Mouse (Mus musculus) CH12.LX (cell line): ENCODE measurements at regions not wholly inside any gene's neighbourhood (a gene's known extent, or its start where the extent isn't known, plus 50 kb on each side); places are given as distances from the start of the nearest gene placed in this dataset.
A peak's percentile ranks its signal among the peaks of the same experiment; 100 is the strongest.

Source experiments
- DNase-seq: peaks from one replicate; pipeline ENCODE4 v3.0.0-alpha.2; 2013; ENCODE audit errors: extremely low read depth
- H3K27ac ChIP-seq: 2 replicates; pipeline ENCODE4 v1.5.1; 2012; ENCODE audit warnings: low read depth, mild to moderate bottlenecking, control low read depth, moderate library complexity; ENCODE audit not compliant: insufficient read depth
- H3K27me3 ChIP-seq: replicated peaks from 2 replicates; pipeline ENCODE3; 2012; ENCODE audit warnings: inconsistent platforms
- H3K36me3 ChIP-seq, 2 experiments: replicated peaks in 1 of 2; 2 replicates each; pipeline versions ENCODE3 to v1.6.1; 2012; ENCODE audit warnings: inconsistent platforms in 1 of 2, low read length in 1 of 2, mild to moderate bottlenecking in 1 of 2, mixed read lengths in 1 of 2, moderate library complexity in 1 of 2; ENCODE audit not compliant: control insufficient read depth in 1 of 2, insufficient read depth in 1 of 2
- H3K4me1 ChIP-seq, 2 experiments: 2 replicates each; pipeline ENCODE4 v1.6.1; 2012; ENCODE audit warnings: inconsistent platforms in 1 of 2, moderate library complexity in 1 of 2; ENCODE audit not compliant: insufficient read depth in 2 of 2, control insufficient read depth in 1 of 2
- H3K4me2 ChIP-seq: 2 replicates; pipeline ENCODE4 v1.6.1; 2012; ENCODE audit warnings: low read depth, mild to moderate bottlenecking, control low read depth; ENCODE audit not compliant: poor library complexity, insufficient read depth, severe bottlenecking
- H3K4me3 ChIP-seq, 3 experiments: fragments of 150-350 bp in 1 of 3; sonication (generic) in 1 of 3; replicated peaks in 1 of 3; 2 replicates each; pipeline versions ENCODE3 to v1.5.1; 2011 to 2012; ENCODE audit warnings: low read depth in 2 of 3, low read length in 2 of 3, mild to moderate bottlenecking in 2 of 3, moderate library complexity in 2 of 3, control low read depth in 1 of 3, improper control_type of control experiment in 1 of 3, inconsistent platforms in 1 of 3, mixed read lengths in 1 of 3; ENCODE audit not compliant: poor library complexity in 1 of 3
- H3K79me2 ChIP-seq: replicated peaks from 2 replicates; pipeline ENCODE4 v1.6.1; 2012; ENCODE audit warnings: mild to moderate bottlenecking, moderate library complexity; ENCODE audit not compliant: control insufficient read depth, poor library complexity, insufficient read depth, severe bottlenecking; ENCODE audit errors: extremely low read depth
- H3K9ac ChIP-seq: 2 replicates; pipeline ENCODE4 v1.6.1; 2012; ENCODE audit warnings: low read depth, mild to moderate bottlenecking, control low read depth, moderate library complexity; ENCODE audit not compliant: insufficient read depth
- H3K9me3 ChIP-seq: replicated peaks from 2 replicates; pipeline ENCODE3; 2012; ENCODE audit warnings: low read length, inconsistent platforms, mixed read lengths
- BHLHE40 ChIP-seq: IDR thresholded peaks from 2 replicates; pipeline ENCODE4 v1.6.1; 2011; ENCODE audit warnings: mild to moderate bottlenecking, low read depth, low read length, improper control_type of control experiment
- CHD1 ChIP-seq: IDR thresholded peaks from 2 replicates; pipeline ENCODE4 v1.6.1; 2012; ENCODE audit warnings: low read depth, low read length, improper control_type of control experiment, inconsistent platforms
- CHD2 ChIP-seq: IDR thresholded peaks from 2 replicates; pipeline ENCODE4 v1.6.1; 2011; ENCODE audit warnings: low read length, improper control_type of control experiment
- E2F4 ChIP-seq: IDR thresholded peaks from 2 replicates; pipeline ENCODE4 v1.6.1; 2011; ENCODE audit warnings: low read depth, low read length, improper control_type of control experiment; ENCODE audit not compliant: insufficient replicate concordance
- EP300 ChIP-seq: IDR thresholded peaks from 2 replicates; pipeline ENCODE4 v1.6.1; 2011; ENCODE audit warnings: low read length, improper control_type of control experiment
- GABPA ChIP-seq: IDR thresholded peaks from 2 replicates; pipeline ENCODE4 v1.6.1; 2012; ENCODE audit warnings: low read depth, low read length, improper control_type of control experiment, inconsistent platforms; ENCODE audit not compliant: insufficient replicate concordance
- HCFC1 ChIP-seq: IDR thresholded peaks from 2 replicates; pipeline ENCODE4 v1.6.1; 2012; ENCODE audit warnings: low read depth, mild to moderate bottlenecking, inconsistent platforms, low read length, improper control_type of control experiment
- IRF4 ChIP-seq: IDR thresholded peaks from 2 replicates; pipeline ENCODE4 v1.6.1; 2014; ENCODE audit warnings: low read depth, mild to moderate bottlenecking, inconsistent platforms, low read length, improper control_type of control experiment
- JUN ChIP-seq: IDR thresholded peaks from 2 replicates; pipeline ENCODE4 v1.6.1; 2011; ENCODE audit warnings: low read depth, mild to moderate bottlenecking, low read length, improper control_type of control experiment, moderate library complexity; ENCODE audit not compliant: insufficient read depth
- JUND ChIP-seq: conservative IDR thresholded peaks from 2 replicates; pipeline ENCODE4 v1.6.1; 2011; ENCODE audit warnings: low read depth, low read length, improper control_type of control experiment
- KAT2A ChIP-seq: IDR thresholded peaks from 2 replicates; pipeline ENCODE4 v1.6.1; 2012; ENCODE audit warnings: low read length, improper control_type of control experiment, inconsistent platforms; ENCODE audit not compliant: insufficient replicate concordance
- MAFK ChIP-seq: IDR thresholded peaks from 2 replicates; pipeline ENCODE4 v1.6.1; 2011; ENCODE audit warnings: low read length, improper control_type of control experiment; ENCODE audit not compliant: insufficient replicate concordance
- MAX ChIP-seq: IDR thresholded peaks from 2 replicates; pipeline ENCODE4 v1.6.1; 2011; ENCODE audit warnings: low read length, improper control_type of control experiment
- MEF2A ChIP-seq: IDR thresholded peaks from 2 replicates; pipeline ENCODE4 v1.6.1; 2014; ENCODE audit warnings: low read depth, mild to moderate bottlenecking, inconsistent platforms, low read length, improper control_type of control experiment, borderline replicate concordance
- NRF1 ChIP-seq: IDR thresholded peaks from 2 replicates; pipeline ENCODE4 v1.6.1; 2014; ENCODE audit warnings: low read depth, mild to moderate bottlenecking, inconsistent platforms, low read length, improper control_type of control experiment, moderate library complexity
- PAX5 ChIP-seq: IDR thresholded peaks from 2 replicates; pipeline ENCODE4 v1.6.1; 2012; ENCODE audit warnings: low read length, inconsistent platforms, mixed read lengths
- RAD21 ChIP-seq: IDR thresholded peaks from 2 replicates; pipeline ENCODE4 v1.6.1; 2011; ENCODE audit warnings: low read depth, mild to moderate bottlenecking, low read length, improper control_type of control experiment, moderate library complexity
- RCOR1 ChIP-seq: conservative IDR thresholded peaks from 2 replicates; pipeline ENCODE4 v1.6.1; 2012; ENCODE audit warnings: low read depth, mild to moderate bottlenecking, inconsistent platforms, low read length, improper control_type of control experiment
- SIN3A ChIP-seq: IDR thresholded peaks from 2 replicates; pipeline ENCODE4 v1.6.1; 2012; ENCODE audit warnings: low read length, improper control_type of control experiment, inconsistent platforms
- UBTF ChIP-seq: IDR thresholded peaks from 2 replicates; pipeline ENCODE4 v1.6.1; 2012; ENCODE audit warnings: low read depth, mild to moderate bottlenecking, inconsistent platforms, low read length, improper control_type of control experiment, moderate library complexity
- USF1 ChIP-seq: IDR thresholded peaks from 2 replicates; pipeline ENCODE4 v1.6.1; 2014; ENCODE audit warnings: low read depth, mild to moderate bottlenecking, inconsistent platforms, low read length, improper control_type of control experiment
- USF2 ChIP-seq: conservative IDR thresholded peaks from 2 replicates; pipeline ENCODE4 v1.6.1; 2011; ENCODE audit warnings: low read depth, low read length, improper control_type of control experiment
- ZKSCAN1 ChIP-seq: IDR thresholded peaks from 2 replicates; pipeline ENCODE4 v1.6.1; 2012; ENCODE audit warnings: low read depth, inconsistent platforms, low read length, improper control_type of control experiment, borderline replicate concordance
- ZMIZ1 ChIP-seq: IDR thresholded peaks from 2 replicates; pipeline ENCODE4 v1.6.1; 2012; ENCODE audit warnings: low read depth, mild to moderate bottlenecking, inconsistent platforms, low read length, improper control_type of control experiment
- dilution Hi-C: fragments of 300-500 bp; cut with MboI; formaldehyde crosslinking; loops from 2 replicates; pipeline ENCODE4 v1.14.3; 2020; ENCODE audit warnings: low sequenced_read_pairs; ENCODE audit not compliant: extremely low pct_unique_long_range_greater_than_20kb, extremely low pct_ligation_motif_present
- in situ Hi-C: fragments of 300-500 bp; cut with MboI; formaldehyde crosslinking; loops from 3 replicates; pipeline ENCODE4 v1.14.3; 2019; ENCODE audit warnings: low sequenced_read_pairs, low pct_ligation_motif_present, low pct_unique_long_range_greater_than_20kb, mixed read lengths

- H3K4me3 ChIP-seq: no peak overlapping the region
- no peaks in the 10 kb centered on the region for H3K27me3 ChIP-seq
- H3K9ac ChIP-seq: no peak overlapping the region
- no peak overlapping the region for H3K27ac ChIP-seq
- H3K4me2 ChIP-seq: no peak overlapping the region
- H3K4me1 ChIP-seq: peaks cover 3 to 10% of the 10 kb centered on the region in 2 experiments; a peak in 3 of 4 replicates
- in situ Hi-C loops (no loop called here), dilution Hi-C loops (no loop called here)
- no peak for TF ChIP-seq MEF2A
- TF ChIP-seq PAX5: no peak
- no peak for TF ChIP-seq CHD2
- TF ChIP-seq UBTF: no peak
- no peak for TF ChIP-seq RCOR1
- TF ChIP-seq CHD1: no peak
- TF ChIP-seq ZMIZ1: no peak
- TF ChIP-seq JUND: no peak
- no peak for TF ChIP-seq SIN3A
- no peak for TF ChIP-seq NRF1
- no peak for TF ChIP-seq IRF4
- no peak for TF ChIP-seq RAD21
- TF ChIP-seq USF2: no peak
- no peak for TF ChIP-seq EP300
- no peak for TF ChIP-seq JUN
- TF ChIP-seq MAX: no peak
- no peak for TF ChIP-seq GABPA
- no peak for TF ChIP-seq E2F4
- no peak for TF ChIP-seq USF1
- no peak for TF ChIP-seq MAFK
- H3K9me3 ChIP-seq: no peaks in the 10 kb centered on the region
- H3K36me3 ChIP-seq: no peaks in the 10 kb centered on the region
- no peaks in the 10 kb centered on the region for H3K79me2 ChIP-seq
- DNase-seq: no peak
Measured at GRCm38 (mm10) chr3:144124353-144124752, 80.7 kb downstream of the Lmo4 start.

- no peaks in the 10 kb centered on the region for H3K27me3 ChIP-seq
- dilution Hi-C loops: no loop called here
Measured at GRCm38 (mm10) chr3:144123361-144124072, 81.5 kb downstream of the Lmo4 start.

More at GRCm38 (mm10) chr3:144123361-144124072, 81.5 kb downstream of the Lmo4 start:
- peak overlapping the region; percentile 91 for H3K4me2 ChIP-seq
- H3K4me1 ChIP-seq: peaks cover 3 to 10% of the 10 kb centered on the region in 2 experiments; a peak in 3 of 4 replicates
- no peak for DNase-seq
- TF ChIP-seq BHLHE40 (0 out of 2 replicates have a peak, but pooled peaks have one; percentile 1), KAT2A (0 out of 2 replicates have a peak, but pooled peaks have one; percentile 33), MEF2A (peak; percentile 63; the same call in 1 of the 2 replicates), ZKSCAN1 (no peak), IRF4 (peak; percentile 55; the same call in 1 of the 2 replicates), EP300 (peak; percentile 52; the same call in 1 of the 2 replicates), HCFC1 (no peak)
- in situ Hi-C loops: no loop called here
- H3K36me3 ChIP-seq: no peaks in the 10 kb centered on the region
- H3K27ac ChIP-seq: no peak overlapping the region
- H3K79me2 ChIP-seq: no peaks in the 10 kb centered on the region
- H3K4me3 ChIP-seq: peak overlapping the region in 1 of 3 experiments; percentile 1
- 0 out of 2 replicates have a peak overlapping the region, but pooled peaks have one; percentile 8 for H3K9ac ChIP-seq
- H3K9me3 ChIP-seq: no peaks in the 10 kb centered on the region
